Comparison of ENCODE assay signal across 8 mouse cellular contexts in the genomic region with DNA sequence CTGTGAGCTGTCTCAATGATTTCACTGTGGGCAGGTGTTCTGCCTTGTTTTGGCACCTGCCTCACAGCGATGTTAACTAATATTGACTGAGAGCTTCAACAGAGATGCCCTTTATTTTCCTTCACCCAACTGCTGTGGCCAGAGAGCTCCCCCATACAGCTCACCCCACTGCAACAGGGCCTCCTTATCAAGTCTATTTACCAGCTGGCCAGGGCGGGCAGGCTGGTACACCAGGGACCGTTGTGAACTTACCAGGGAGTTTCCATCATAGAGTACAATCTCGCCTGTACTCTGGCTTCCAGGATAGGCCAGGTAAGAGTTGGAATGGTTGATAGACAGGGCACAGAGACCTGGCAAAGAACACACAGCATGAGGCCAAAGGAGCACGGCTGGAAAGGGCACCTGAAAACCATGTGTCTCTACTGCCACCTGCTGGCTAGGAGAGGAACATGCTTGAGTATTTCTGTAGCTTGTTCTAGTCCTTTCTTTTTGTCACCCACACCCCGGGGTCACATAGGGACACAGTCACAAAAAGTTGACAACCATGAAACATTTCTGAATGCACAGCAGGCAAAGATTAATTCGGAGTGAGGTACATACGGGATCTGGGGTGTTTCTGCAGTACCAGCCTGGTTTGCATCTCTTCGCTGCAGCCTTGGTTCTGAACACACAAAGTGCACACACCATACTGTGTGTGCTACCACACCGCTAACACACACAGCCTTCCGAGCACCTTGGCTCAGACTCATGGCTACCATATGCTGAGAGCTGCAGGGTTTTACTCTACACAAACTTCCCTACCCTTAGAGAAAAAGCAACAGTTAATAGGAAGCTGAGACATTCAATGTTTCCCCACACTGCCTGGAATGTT. TPM values are rescaled to one million over a fixed set of nuclear protein-coding genes. Genes with fewer than 3 reads are reported as not detected.
A peak's percentile ranks its signal among the peaks of the same experiment; 100 is the strongest.
DNase-seq lines count a peak whose midpoint lies in the region; ATAC-seq and TF ChIP-seq lines count a peak whose summit lies in the region.

No protein-coding gene starts in this region.

- H3K4me1 ChIP-seq in hindbrain, embryonic 15.5 days (replicated peaks), result no peaks in the 10 kb centered on the region
- peaks cover 64% of the 10 kb centered on the region for H3K4me1 ChIP-seq in megakaryocyte, embryonic 14.5 days

- TF ChIP-seq CTCF in Patski (IDR thresholded peaks at IDR 0.05), result peak; percentile 92
- TF ChIP-seq CTCF in left cerebral cortex, adult 2 months (IDR thresholded peaks at IDR 0.05), result peak; percentile 97

- H3K27me3 ChIP-seq in Patski, result no peaks in the 10 kb centered on the region
- H3K27me3 ChIP-seq in hindbrain, embryonic 15.5 days, result no peaks in the 10 kb centered on the region
- no peaks in the 10 kb centered on the region for H3K27me3 ChIP-seq in megakaryocyte, embryonic 14.5 days (replicated peaks)

- intact Hi-C loops in left cerebral cortex, adult 2 months (cut with DNase I), result loop anchor here (1.0 to 5.0 kb wide), 4 partner anchors 140 to 342 kb away; no protein-coding TSS in a partner anchor

- in situ Hi-C loops in Patski (cut with MboI; ENCODE audit: low pct_unique_long_range_greater_than_20kb), result loop anchor here (5.0 kb wide), 2 partner anchors 138 to 338 kb away; no protein-coding TSS in a partner anchor

- DNase-seq in Patski (ENCODE audit: low read depth, low spot score), result no peak
- peak; percentile 89 for DNase-seq in cerebellum, adult 18-20 months
- DNase-seq in forelimb bud, embryonic 11.5 days (ENCODE audit: low read depth, low spot score), result peak; percentile 82
- DNase-seq in left cerebral cortex, adult 2 months (ENCODE audit: extremely low spot score in 1 of 2, low spot score in 2 of 2), result peak; percentile 68 to 73
- peak; percentile 68 for DNase-seq in right cerebral cortex, adult 18-20 months
- DNase-seq in urinary bladder, adult 2 months (ENCODE audit: low spot score), result peak; percentile 41

- H3K9me3 ChIP-seq in hindbrain, embryonic 15.5 days, result no peaks in the 10 kb centered on the region
- H3K9me3 ChIP-seq in megakaryocyte, embryonic 14.5 days, result no peaks in the 10 kb centered on the region

- H3K4me2 ChIP-seq in hindbrain, embryonic 15.5 days, result no peak overlapping the region

- peak; percentile 69 for ATAC-seq in Patski
- ATAC-seq in hindbrain, embryonic 15.5 days (ENCODE audit: low FRiP score, low read depth), result peak; percentile 40; the same call in 1 of the 2 replicates

- no peak overlapping the region for H3K4me3 ChIP-seq in hindbrain, embryonic 15.5 days
- no peak overlapping the region for H3K4me3 ChIP-seq in left cerebral cortex, adult 2 months
- peak overlapping the region; percentile 54 for H3K4me3 ChIP-seq in megakaryocyte, embryonic 14.5 days (replicated peaks)

- POLR2A ChIA-PET in Patski (lab: Charles Lee), result no interaction called here

- CTCF ChIA-PET in Patski (lab: Charles Lee), result interaction anchor here (0.7 to 3.9 kb wide), 16 partner anchors 9 to 341 kb away, joined by 3 to 21 read pairs (median 4); no protein-coding TSS in a partner anchor

- H3K27ac ChIP-seq in hindbrain, embryonic 15.5 days (replicated peaks), result no peak overlapping the region
- H3K27ac ChIP-seq in left cerebral cortex, adult 2 months, result no peak overlapping the region

- 42% methylated on average over 11 of the region's 11 CpGs for WGBS in hindbrain, embryonic 15.5 days

- H3K36me3 ChIP-seq in hindbrain, embryonic 15.5 days, result no peaks in the 10 kb centered on the region
- H3K36me3 ChIP-seq in megakaryocyte, embryonic 14.5 days (replicated peaks; ENCODE audit: low read length), result peaks cover 90% of the 10 kb centered on the region

- no peak overlapping the region for H3K9ac ChIP-seq in hindbrain, embryonic 15.5 days

RNA-seq across cellular contexts. Expression of a gene that starts 26.7 kb away (rescaled TPM):
- polyA plus RNA-seq in Patski (2021), result 36.7 TPM
- 17.6 TPM in 2 replicates for polyA plus RNA-seq in hindbrain, embryonic 15.5 days (2015; fragmentation: Nextera tagmentation; extraction: Ambion mirVana)
- 10 to 100 TPM; 18.6 to 19.2 TPM for total RNA-seq in left cerebral cortex, adult 2 months (2021)
- polyA plus RNA-seq in megakaryocyte, embryonic 14.5 days (2012; ENCODE audit: insufficient read depth, low replicate concordance), result 21.3 and 44.1 TPM in 2 replicates
- polyA plus RNA-seq in urinary bladder, adult 2 months (2012; rRNA removed), result 44.9 and 49.1 TPM in 2 replicates
